Mouse (Mus musculus): ENCODE measurements around the gene Evi5l. TPM values are rescaled to one million over a fixed set of nuclear protein-coding genes. Genes with fewer than 3 reads are reported as not detected.
A peak's percentile ranks its signal among the peaks of the same experiment; 100 is the strongest.

Evi5l gene
- polyA plus RNA-seq, 1 experiment from 2014 or later: 57.7 TPM

GRCm38 (mm10) chr8:4259805-4260170 lies 93.4 kb downstream of the Evi5l start:
- Histone ChIP-seq H3K4me3 (no peak overlapping the region), H3K9ac (no peak overlapping the region; the same call in 1 of the 2 replicates), H3K27ac (peak overlapping the region; percentile 97), H3K27me3 (no peaks in the 10 kb centered on the region), H3K36me3 (ENCODE audit: poor library complexity, severe bottlenecking) (peaks cover 78% of the 10 kb centered on the region), H3K4me2 (peak overlapping the region; percentile 75; the same call in 1 of the 2 replicates), H3K4me1 (peaks cover 26% of the 10 kb centered on the region), H3K9me3 (replicated peaks) (no peaks in the 10 kb centered on the region)
- no peak for ATAC-seq
- WGBS: 84% methylated on average over 4 of the region's 4 CpGs

Other genes with a start within 250 kb of the Evi5l start
- gene Cd209b, start 239.7 kb upstream of the Evi5l start, polyA plus RNA-seq (2015; fragmentation: Nextera tagmentation; extraction: Ambion mirVana): not detected in 2 replicates
- 0.21 and 0.71 TPM in 2 replicates for gene Cd209c, start 211.8 kb upstream of the Evi5l start, polyA plus RNA-seq (2015; fragmentation: Nextera tagmentation; extraction: Ambion mirVana)
- not detected in 2 replicates for gene Cd209f, start 60.7 kb upstream of the Evi5l start, polyA plus RNA-seq (2015; fragmentation: Nextera tagmentation; extraction: Ambion mirVana)
- gene Cd209g, start 32.5 kb upstream of the Evi5l start, polyA plus RNA-seq (2015; fragmentation: Nextera tagmentation; extraction: Ambion mirVana): not detected in 2 replicates
- gene Prr36, start 50.9 kb downstream of the Evi5l start, polyA plus RNA-seq (2015; fragmentation: Nextera tagmentation; extraction: Ambion mirVana): 33.2 and 36.0 TPM in 2 replicates
- 0.14 TPM in 1 of 2 replicates, not detected in the other for gene Lrrc8e, start 60.3 kb downstream of the Evi5l start, polyA plus RNA-seq (2015; fragmentation: Nextera tagmentation; extraction: Ambion mirVana)
- gene Map2k7, start 72.2 kb downstream of the Evi5l start, polyA plus RNA-seq (2015; fragmentation: Nextera tagmentation; extraction: Ambion mirVana): 24.6 and 28.6 TPM in 2 replicates
- 0.93 and 1.1 TPM in 2 replicates for gene Gm49320, start 72.3 kb downstream of the Evi5l start, polyA plus RNA-seq (2015; fragmentation: Nextera tagmentation; extraction: Ambion mirVana)
- gene Tgfbr3l, start 81.6 kb downstream of the Evi5l start, polyA plus RNA-seq (2015; fragmentation: Nextera tagmentation; extraction: Ambion mirVana): 4.1 and 5.6 TPM in 2 replicates
- gene Snapc2, start 86.5 kb downstream of the Evi5l start, polyA plus RNA-seq (2015; fragmentation: Nextera tagmentation; extraction: Ambion mirVana): 63.8 and 72.7 TPM in 2 replicates
- gene Ctxn1, start 92.7 kb downstream of the Evi5l start, polyA plus RNA-seq (2015; fragmentation: Nextera tagmentation; extraction: Ambion mirVana): 272 and 274 TPM in 2 replicates
- gene Timm44, start 109.3 kb downstream of the Evi5l start, polyA plus RNA-seq (2015; fragmentation: Nextera tagmentation; extraction: Ambion mirVana): 44.5 and 47.9 TPM in 2 replicates
- gene Ccl25, start 158.6 kb downstream of the Evi5l start, polyA plus RNA-seq (2015; fragmentation: Nextera tagmentation; extraction: Ambion mirVana): 24.3 and 24.8 TPM in 2 replicates
- 199 and 215 TPM in 2 replicates for gene Elavl1, start 158.8 kb downstream of the Evi5l start, polyA plus RNA-seq (2015; fragmentation: Nextera tagmentation; extraction: Ambion mirVana)